Mouse (Mus musculus): ENCODE results near the gene Olfr1393. TPM values are rescaled to one million over a fixed set of nuclear protein-coding genes. Genes with fewer than 3 reads are reported as not detected.
"Not testable (repeated sequence)": the region's sequence is repeated elsewhere in the genome, so short reads cannot be mapped to it uniquely, and the experiment has no call there.

The Olfr1393 gene
- total RNA-seq, 2 experiments from 2014 or later: 0.23 TPM; not detected in 1

DNA sequence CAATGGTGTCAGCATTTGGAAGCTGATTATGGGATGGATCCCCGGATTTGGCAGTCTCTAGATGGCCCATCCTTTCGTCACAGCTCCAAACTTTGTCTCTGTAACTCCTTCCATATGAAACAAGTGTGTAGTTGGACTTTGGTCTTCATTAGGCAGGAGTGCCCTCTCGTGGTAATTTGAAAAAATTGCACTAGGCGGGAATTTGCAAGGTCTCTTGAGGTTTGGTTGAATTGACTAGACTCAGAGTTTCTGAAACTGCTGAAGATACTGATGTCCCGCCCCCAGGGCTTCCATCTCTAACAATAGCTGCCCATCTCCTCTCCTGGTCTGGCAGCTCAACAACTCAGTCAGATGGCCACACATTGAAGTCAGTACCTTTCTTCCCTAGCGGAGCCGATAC is 6.8 kb upstream of the Olfr1393 start:
- intact Hi-C loops (cut with DNase I; ENCODE audit: low total_unique reads): loop anchor here (2.0 to 10.0 kb wide), 2 partner anchors 83 to 167 kb away; no protein-coding TSS in a partner anchor
- DNase-seq: no peak

DNA sequence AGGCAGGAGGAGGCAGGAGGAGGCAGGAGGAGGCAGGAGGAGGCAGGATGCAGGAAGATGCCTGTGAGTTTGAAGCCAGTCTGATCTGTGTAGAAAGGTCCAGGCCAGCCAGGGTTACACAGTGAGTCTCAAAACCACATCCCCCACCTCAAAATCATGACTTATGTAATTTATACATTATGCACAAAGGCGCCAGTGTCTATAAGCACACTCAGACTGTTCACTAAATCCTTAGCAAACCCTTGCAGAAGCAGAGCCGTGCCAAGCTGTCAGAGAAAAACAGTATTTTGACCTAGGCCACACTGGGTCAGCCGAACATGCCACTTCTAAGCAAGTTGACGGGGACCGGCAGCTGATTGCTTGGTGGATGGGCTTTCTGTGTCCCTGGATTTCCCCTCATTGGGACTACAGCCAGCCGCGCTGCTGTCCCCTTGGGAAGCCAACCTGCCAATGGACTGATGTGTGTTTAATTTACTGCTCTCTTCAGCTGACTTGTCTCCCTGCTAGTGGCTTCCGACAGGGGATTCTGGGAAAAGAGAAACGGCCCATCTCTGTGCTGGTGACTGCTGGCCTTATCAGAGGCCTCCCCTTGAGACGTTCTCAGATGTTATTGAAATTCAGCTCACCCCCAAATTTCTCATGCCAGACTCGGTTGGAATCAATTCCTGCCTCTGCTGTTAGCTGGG is 4.1 kb upstream of the Olfr1393 start:
- DNase-seq: no peak
- intact Hi-C loops (cut with DNase I; ENCODE audit: low total_unique reads): loop anchor here (10.0 kb wide), 1 partner anchor 169 kb away; no protein-coding TSS in a partner anchor

DNA sequence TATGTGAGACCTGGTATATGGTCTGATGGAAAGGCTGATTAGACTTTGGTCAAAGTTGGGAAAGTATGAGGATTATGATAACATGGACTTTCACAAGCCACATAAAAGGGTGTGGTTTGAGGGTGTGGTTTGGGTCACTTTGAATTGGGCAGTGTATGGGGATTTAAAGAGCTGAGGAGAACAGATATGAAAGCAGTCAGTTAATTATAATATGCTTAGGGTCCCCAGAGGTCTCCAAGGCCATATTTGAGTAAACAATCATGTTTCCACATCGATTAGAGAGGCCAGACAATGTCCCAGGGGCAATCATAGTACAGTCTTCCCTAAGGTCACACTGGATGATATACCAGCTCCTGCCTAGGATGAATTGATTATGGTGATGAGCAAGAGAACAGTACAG is 6.9 kb downstream of the Olfr1393 start, which contains the start of gene Olfr1392:
Olfr1392 (plus strand) TSS at position 301 of the 400 bp plus-strand sequence.
- intact Hi-C loops (cut with DNase I; ENCODE audit: low total_unique reads); DNase-seq: not testable (repeated sequence)

DNA sequence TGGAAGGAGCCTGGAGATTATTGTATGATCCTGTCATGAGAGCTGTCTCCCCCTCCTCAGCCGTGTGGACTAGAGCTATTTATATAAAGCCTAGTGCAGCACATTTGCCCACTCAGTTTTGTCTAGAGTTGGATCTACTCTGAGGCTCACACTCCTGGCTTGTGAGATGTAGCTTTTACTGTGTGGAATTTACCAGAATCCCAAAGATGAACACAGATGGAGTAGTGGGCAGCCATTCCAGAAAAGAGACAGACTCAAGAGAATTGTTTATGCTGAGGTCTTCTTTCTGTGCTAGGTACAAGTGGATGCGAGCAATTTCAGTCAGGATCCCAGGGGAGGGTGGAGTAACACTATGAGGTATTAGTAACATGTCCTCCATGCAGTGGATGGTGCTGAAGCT is 9.1 kb downstream of the Olfr1393 start:
- DNase-seq: no peak
- intact Hi-C loops (cut with DNase I; ENCODE audit: low total_unique reads): no loop called here

GRCm38 (mm10) chr11:49292777-49293176 is 14.7 kb downstream of the Olfr1393 start:
- no peak for DNase-seq
- intact Hi-C loops (cut with DNase I; ENCODE audit: low total_unique reads): no loop called here

GRCm38 (mm10) chr11:49304441-49304840 is 26.3 kb downstream of the Olfr1393 start, which contains the start of gene Olfr10:
Gene Olfr10, plus strand, starts transcription at chr11:49304741.
- intact Hi-C loops (cut with DNase I; ENCODE audit: low total_unique reads): no loop called here
- DNase-seq: no peak

- DNase-seq; intact Hi-C loops (cut with DNase I; ENCODE audit: low total_unique reads): not testable (repeated sequence)
Observed at GRCm38 (mm10) chr11:49308547-49308946, 30.4 kb downstream of the Olfr1393 start.

- DNase-seq: no peak
- intact Hi-C loops (cut with DNase I; ENCODE audit: low total_unique reads): no loop called here
Observed at GRCm38 (mm10) chr11:49322442-49322841, 44.3 kb downstream of the Olfr1393 start, which contains the start of gene Olfr1391. Gene Olfr1391, plus strand, starts transcription at chr11:49322742.

DNA sequence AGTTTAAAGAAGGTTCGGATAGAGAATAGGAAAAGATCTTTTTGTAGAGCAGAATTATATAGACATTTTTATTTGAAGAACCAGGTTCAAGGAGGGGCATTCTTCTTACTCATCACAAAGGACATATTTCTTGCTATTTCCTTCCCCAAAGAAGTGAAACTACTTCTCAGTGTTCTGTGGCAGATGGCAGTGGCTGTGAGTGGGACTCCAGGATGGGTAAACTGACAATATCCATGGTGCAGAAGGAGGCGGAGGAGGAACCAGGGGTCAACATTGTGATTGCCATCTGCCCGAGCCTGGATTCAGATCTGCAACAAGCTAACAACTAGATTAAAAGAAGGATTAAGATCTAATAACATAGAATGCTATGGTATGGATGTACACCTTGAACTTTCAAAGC is 48.6 kb downstream of the Olfr1393 start:
- no peak for DNase-seq
- intact Hi-C loops (cut with DNase I; ENCODE audit: low total_unique reads): no loop called here

- no peak for DNase-seq
- intact Hi-C loops (cut with DNase I; ENCODE audit: low total_unique reads): no loop called here
Observed at GRCm38 (mm10) chr11:49329686-49330085, 51.6 kb downstream of the Olfr1393 start.

Other genes starting within 250 kb of the Olfr1393 start
- 1 to 10 TPM; 1.0 to 1.4 TPM for gene 9930111J21Rik2, start 227.1 kb upstream of the Olfr1393 start, total RNA-seq (2021)
- not detected for gene Tgtp2, start 214.1 kb upstream of the Olfr1393 start, total RNA-seq (2021)
- 1 to 10 TPM in 1 of 2 experiments, under 1 TPM in 1; 0.93 to 1.5 TPM for gene Ifi47, start 201.7 kb upstream of the Olfr1393 start, total RNA-seq (2021)
- gene Olfr1396, start 163.4 kb upstream of the Olfr1393 start, total RNA-seq (2021): under 1 TPM in 1 of 2 experiments, not detected in 1; 0.04 TPM
- not detected for gene Olfr1395, start 136.0 kb upstream of the Olfr1393 start, total RNA-seq (2021)
- gene Olfr1394, start 123.9 kb upstream of the Olfr1393 start, total RNA-seq (2021): not detected
- gene Btnl9, start 91.1 kb upstream of the Olfr1393 start, total RNA-seq (2021): 1 to 10 TPM; 4.8 to 9.0 TPM
- 10 to 100 TPM; 16.5 to 18.1 TPM for gene Zfp62, start 75.0 kb upstream of the Olfr1393 start, total RNA-seq (2021)
- 10 to 100 TPM; 35.7 to 39.5 TPM for gene Mgat1, start 34.1 kb upstream of the Olfr1393 start, total RNA-seq (2021)
- gene Olfr1392, start 7.0 kb downstream of the Olfr1393 start, total RNA-seq (2021): not detected
- gene Olfr10, start 26.4 kb downstream of the Olfr1393 start, total RNA-seq (2021): not detected
- gene Olfr1391, start 44.4 kb downstream of the Olfr1393 start, total RNA-seq (2021): not detected
- gene Olfr1390, start 56.9 kb downstream of the Olfr1393 start, total RNA-seq (2021): not detected
- gene Olfr1389, start 144.8 kb downstream of the Olfr1393 start, total RNA-seq (2021): not detected
- gene Olfr1388, start 158.3 kb downstream of the Olfr1393 start, total RNA-seq (2021): under 1 TPM; 0.07 to 0.08 TPM
- not detected for gene Olfr1387, start 177.0 kb downstream of the Olfr1393 start, total RNA-seq (2021)
- not detected for gene Olfr1386, start 186.7 kb downstream of the Olfr1393 start, total RNA-seq (2021)
- not detected for gene Olfr1385, start 210.8 kb downstream of the Olfr1393 start, total RNA-seq (2021)
- not detected for gene Olfr1384, start 228.4 kb downstream of the Olfr1393 start, total RNA-seq (2021)
- not detected for gene Olfr1383, start 241.3 kb downstream of the Olfr1393 start, total RNA-seq (2021)
- gene Olfr1382, start 249.9 kb downstream of the Olfr1393 start, total RNA-seq (2021): not detected